Mouse (Mus musculus): Measurements from ENCODE around the gene Nisch. TPM values are rescaled to one million over a fixed set of nuclear protein-coding genes. Genes with fewer than 3 reads are reported as not detected.

The Nisch gene
- total RNA-seq, 2 experiments from 2014 or later, result 128 to 143 TPM

DNA sequence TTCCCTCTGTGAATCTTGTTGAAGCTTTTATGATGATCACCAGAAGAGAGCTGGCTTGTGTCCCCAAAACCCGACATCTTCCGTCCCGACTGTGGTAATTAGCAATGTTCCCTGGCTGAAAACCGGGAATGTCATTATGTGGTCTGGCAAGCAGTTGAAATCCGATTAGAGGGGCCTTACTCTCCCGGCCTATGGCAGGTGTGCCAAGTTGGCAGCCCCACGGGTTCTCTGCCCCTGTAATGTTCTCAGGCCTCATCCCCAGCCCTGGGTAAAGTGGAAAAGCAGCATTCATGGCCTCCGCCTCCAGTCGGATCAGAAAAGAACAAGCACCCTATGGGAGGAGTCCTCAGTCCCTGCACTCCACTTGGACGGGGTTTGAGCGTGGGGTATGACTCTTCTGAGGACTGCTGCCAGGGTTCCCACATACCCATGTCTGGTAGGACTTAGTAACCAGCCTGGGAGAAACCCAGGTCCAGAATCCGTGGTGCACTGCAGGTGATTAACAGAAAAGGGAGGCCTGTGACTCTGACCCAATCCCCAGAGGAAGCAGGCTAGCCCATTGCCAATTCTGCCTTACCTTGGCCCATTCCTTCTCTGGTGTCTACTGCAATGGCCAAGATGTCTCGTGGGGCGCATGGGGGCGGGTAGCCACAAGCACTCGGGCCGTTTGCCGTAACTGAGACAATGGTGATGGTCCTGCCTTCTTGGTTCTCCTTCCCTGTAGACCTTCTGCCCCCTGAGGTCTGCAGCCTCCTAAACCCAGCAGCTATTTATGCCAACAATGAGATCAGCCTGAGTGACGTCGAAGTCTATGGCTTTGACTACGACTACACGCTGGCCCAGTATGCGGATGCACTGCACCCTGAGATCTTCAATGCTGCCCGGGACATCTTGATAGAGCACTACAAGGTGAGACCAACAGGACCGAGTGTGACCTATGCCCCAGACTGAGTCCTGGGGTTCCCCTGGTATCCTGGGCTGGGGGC is 82.4 kb downstream of the Nisch start:
- DNase-seq, result no peak
- intact Hi-C loops (cut with DNase I), result no loop called here

DNA sequence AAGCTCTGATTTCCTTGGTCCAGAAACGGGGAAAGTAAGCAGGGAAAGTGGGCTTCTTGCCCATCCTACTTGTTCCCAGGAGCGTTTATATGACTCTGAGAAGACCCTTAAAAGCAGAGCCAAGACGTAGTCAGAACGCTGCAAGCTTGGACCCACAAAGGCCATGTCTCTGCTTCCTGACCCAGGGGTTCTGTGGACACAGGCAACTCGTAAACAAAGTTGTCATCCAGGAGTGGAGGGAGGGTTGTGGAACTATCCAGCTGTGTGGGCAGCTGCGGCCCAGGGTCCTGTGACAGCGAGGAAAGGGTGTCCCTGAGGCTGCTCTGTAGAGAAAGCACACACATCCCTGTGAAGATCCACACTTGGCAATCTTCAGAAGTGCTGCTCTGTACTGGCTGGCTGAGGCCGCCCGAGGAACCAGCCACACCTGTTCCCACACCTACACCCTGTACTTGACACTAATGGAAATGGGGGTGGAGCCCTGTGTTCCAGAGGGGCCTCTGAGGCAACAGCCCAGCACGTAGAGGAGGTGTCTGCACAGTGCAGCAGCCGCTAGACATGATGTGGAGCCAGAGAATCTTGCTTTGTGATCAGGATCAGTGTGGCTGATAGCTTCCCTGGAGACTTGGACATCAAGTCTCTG is 83.6 kb downstream of the Nisch start:
- no peak for DNase-seq
- intact Hi-C loops (cut with DNase I), result no loop called here

DNA sequence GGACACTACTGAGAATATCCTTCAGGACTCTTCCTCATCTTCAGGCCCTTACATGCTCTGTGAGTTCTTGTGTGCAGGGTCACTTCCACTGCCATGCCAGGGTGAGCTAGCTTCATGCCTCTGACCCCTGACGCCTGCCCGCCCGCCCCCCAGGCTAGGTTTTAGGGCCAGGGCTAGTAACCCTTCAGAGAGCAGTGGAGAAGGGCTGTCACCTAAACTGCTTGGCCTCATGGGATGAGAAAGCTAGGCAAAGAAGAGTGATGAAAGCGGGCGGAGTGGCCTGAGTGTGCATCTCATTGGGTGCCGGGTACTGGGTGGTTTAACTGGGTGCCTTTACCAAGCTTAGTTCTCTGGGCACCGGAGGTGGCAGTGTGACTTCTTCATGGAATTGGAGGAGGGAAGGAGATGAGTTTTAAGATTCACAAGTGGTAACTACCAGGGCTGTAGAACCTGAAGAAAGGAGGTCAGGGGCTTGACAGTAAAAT is 84.2 kb downstream of the Nisch start:
- DNase-seq, result no peak
- intact Hi-C loops (cut with DNase I), result no loop called here

- DNase-seq, result no peak
- intact Hi-C loops (cut with DNase I), result no loop called here
Measured at GRCm38 (mm10) chr14:31132031-31132430, 84.7 kb downstream of the Nisch start.

- DNase-seq, result peak in 1 of 2 experiments; percentile 37
- intact Hi-C loops (cut with DNase I), result loop anchor here (2.0 kb wide), 1 partner anchor 63 kb away; no protein-coding TSS in a partner anchor
Measured at GRCm38 (mm10) chr14:31131272-31131821, 85.4 kb downstream of the Nisch start.

DNA sequence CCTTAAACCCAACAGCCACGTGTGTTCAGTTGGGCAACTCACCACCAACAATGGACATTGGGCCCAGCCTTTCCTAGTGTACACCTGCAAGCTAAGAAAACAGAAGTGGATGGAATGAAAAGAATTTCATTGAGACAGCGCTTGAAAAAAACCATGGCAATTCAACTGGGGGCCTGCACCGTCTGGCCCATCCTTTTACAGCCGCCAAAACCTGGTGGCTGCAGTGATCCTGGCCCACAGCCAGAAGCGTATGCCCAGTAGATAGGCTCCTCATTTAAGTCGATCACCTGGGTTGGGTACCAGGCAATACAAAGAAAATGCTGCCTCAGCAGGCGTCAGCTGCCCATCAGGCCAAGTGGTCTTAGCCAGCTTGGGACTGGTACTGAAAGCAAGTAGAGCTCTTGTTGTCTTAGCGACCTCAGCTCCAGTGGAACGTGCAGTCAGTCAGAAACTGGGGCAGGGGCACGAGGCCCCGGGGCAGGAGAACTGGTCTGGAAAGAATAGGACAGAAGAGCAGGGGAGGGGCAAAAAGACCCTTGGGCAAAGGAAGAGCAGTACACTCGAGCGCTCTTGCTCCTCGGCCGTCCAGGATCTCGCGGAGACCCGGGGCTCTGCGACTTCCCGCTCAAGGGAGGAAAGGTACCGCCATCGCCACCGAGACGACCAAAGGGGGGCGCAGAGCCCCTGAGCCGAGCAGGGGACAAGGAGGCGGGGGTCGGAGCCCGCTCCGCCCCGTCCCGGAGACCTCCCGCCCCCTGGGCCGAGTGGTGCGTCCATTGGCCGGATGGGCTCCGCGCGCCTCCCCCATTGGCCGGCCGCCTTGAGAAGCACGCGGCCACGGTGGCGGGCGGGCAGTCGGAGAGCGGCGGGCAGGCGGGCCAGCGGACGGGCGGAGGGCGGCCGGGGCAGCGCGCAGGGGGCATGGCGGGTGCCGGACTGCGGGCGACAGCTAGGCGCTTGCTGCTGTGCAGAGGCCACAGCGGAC is 86.2 kb downstream of the Nisch start, which contains the start of gene Nt5dc2:
Nt5dc2 (plus strand) TSS at position 818 of the 985 bp plus-strand sequence.
- peak; percentile 88 to 90 for DNase-seq
- intact Hi-C loops (cut with DNase I), result loop anchor here (2.0 kb wide), 1 partner anchor 64 kb away; no protein-coding TSS in a partner anchor

DNA sequence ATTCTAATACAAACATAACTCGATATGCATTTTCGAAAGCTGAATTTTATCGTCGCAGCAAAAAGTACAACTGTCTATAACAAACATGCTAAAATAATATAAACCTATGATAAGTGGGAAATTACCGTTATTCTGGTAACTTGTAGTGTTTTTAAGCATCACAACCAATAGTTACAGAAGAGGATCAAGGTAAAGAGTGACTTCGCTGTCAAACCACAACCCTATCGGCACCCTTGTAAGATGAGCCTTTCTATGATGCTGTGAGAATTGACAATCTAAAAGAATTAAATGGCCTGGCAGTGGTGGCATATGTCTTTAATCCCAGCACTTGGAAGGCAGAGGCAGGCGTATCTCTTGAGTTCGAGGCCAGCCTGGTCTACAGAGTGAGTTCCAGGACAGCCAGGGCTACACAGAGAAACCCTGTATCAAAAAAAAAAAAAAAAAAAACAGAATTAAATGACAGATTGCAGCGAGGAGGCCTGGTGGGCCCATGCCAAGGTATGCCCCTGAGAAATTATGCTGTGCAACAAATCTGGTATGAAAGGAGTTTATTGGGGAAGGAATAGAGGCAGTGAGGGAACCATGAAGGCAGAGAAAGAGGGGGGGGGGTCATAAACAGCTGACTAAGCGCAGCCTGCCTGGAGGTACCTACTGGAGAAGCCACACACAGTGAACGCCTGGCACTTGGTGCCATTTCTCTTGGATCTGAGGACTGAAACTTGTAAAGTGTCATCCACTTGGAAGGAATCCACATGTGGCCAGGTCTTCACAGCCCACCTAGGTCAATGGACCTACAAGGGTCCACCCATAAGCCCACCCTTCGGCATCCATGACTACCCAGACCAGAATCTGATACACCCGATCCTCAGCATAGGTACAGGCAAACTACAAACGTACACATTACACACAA is 87.2 kb downstream of the Nisch start:
- no peak for DNase-seq

DNA sequence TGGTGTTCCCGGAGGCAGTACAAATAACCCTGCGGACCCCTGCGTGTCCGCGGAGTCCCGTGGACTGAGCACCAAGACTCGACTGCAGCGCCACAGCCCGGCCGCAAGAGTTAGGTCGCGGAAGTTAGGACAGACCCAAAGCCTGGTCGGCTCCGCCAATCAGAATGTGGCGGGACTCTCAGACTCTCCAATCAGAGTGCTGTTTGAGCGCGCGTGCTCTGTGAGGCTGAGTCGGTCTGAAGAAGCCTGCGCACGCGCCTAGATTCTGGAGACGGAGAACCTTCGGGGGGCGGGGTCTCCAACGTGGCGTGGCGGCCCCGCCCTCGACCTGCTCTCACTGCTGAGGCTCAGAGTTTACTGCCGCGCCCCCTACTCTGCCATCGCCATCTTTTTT is 87.9 kb downstream of the Nisch start, which contains the start of gene Smim4:
Smim4 (minus strand) TSS at position 131 of the 394 bp plus-strand sequence.
- intact Hi-C loops (cut with DNase I), result no loop called here

More for the DNA sequence above, 87.2 kb downstream of the Nisch start:
- intact Hi-C loops (cut with DNase I), result loop anchor here (2.0 kb wide), 1 partner anchor 65 kb away; no protein-coding TSS in a partner anchor

GRCm38 (mm10) chr14:31128101-31128825 is 88.5 kb downstream of the Nisch start:
- DNase-seq, result peak; percentile 51 to 74
- intact Hi-C loops (cut with DNase I), result no loop called here

More for the DNA sequence above, 87.9 kb downstream of the Nisch start, which contains the start of gene Smim4:
- DNase-seq, result peak; percentile 92 to 93

DNA sequence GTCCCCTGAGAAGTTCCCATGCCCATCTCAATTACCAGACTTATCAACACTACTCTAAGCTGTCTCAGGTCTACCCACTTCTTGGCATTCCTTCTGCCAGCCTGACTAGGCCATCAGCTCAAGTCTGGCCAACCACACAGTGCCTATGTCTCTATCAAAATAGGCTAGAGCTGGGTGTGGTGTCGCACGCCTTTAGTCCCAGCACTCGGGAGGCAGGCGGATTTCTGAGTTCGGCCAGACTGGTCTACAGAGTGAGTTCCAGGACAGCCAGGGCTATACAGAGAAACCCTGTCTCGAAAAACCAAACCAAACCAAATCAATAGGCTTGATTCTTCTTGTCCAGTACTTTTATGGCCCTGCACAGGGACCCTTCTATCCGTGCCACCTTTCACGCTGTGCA is 89.9 kb downstream of the Nisch start:
- DNase-seq, result no peak
- intact Hi-C loops (cut with DNase I), result no loop called here

GRCm38 (mm10) chr14:31125106-31126075 is 91.4 kb downstream of the Nisch start:
- intact Hi-C loops (cut with DNase I), result no loop called here
- no peak for DNase-seq

Other genes with a start within 250 kb of the Nisch start
- 10 to 100 TPM; 21.8 to 26.0 TPM for gene Glt8d1, start 215.5 kb downstream of the Nisch start, total RNA-seq (2021)
- gene Spcs1, start 215.3 kb downstream of the Nisch start, total RNA-seq (2021), result 100 to 1,000 TPM; 136 to 141 TPM
- 10 to 100 TPM; 49.9 to 53.8 TPM for gene Pbrm1, start 197.8 kb downstream of the Nisch start, total RNA-seq (2021)
- 10 to 100 TPM; 21.6 to 24.2 TPM for gene Gnl3, start 197.8 kb downstream of the Nisch start, total RNA-seq (2021)
- gene Smim4, start 88.0 kb downstream of the Nisch start, total RNA-seq (2021), result 10 to 100 TPM; 64.8 to 72.2 TPM
- 10 to 100 TPM; 19.5 to 19.9 TPM for gene Nt5dc2, start 85.9 kb downstream of the Nisch start, total RNA-seq (2021)
- gene Stab1, start 48.3 kb downstream of the Nisch start, total RNA-seq (2021), result 10 to 100 TPM; 66.1 to 85.9 TPM
- gene Tnnc1, start 8.6 kb downstream of the Nisch start, total RNA-seq (2021), result 1,000 to 10,000 TPM; 4,706 to 5,436 TPM
- 10 to 100 TPM; 14.2 to 18.3 TPM for gene Sema3g, start 914 bp upstream of the Nisch start, total RNA-seq (2021)
- 1 to 10 TPM; 3.8 to 4.3 TPM for gene Phf7, start 34.4 kb upstream of the Nisch start, total RNA-seq (2021)
- gene Bap1, start 34.5 kb upstream of the Nisch start, total RNA-seq (2021), result 10 to 100 TPM; 44.8 to 45.2 TPM
- gene Dnah1, start 107.0 kb upstream of the Nisch start, total RNA-seq (2021), result under 1 TPM in 1 of 2 experiments, not detected in 1; 0.06 TPM
- gene Capn7, start 119.7 kb upstream of the Nisch start, total RNA-seq (2021), result 10 to 100 TPM; 33.2 to 33.9 TPM
- 10 to 100 TPM; 56.4 to 60.6 TPM for gene Sh3bp5, start 219.1 kb upstream of the Nisch start, total RNA-seq (2021)